Mouse (Mus musculus) midbrain, embryonic 10.5 days (tissue): ENCODE measurements around the gene Dab1. TPM values are rescaled to one million over a fixed set of nuclear protein-coding genes. Genes with fewer than 3 reads are reported as not detected.

Experiments used
- DNase-seq: peaks from one replicate; pipeline ENCODE4 v3.0.0-alpha.2; 2017; ENCODE audit warnings: low spot score
- H3K27ac ChIP-seq: fragments of 300-500 bp; sonication (generic); replicated peaks from 2 replicates; pipeline ENCODE4 v1.5.1; 2016; ENCODE audit warnings: mild to moderate bottlenecking
- H3K27me3 ChIP-seq: fragments of 300-500 bp; sonication (generic); 2 replicates; pipeline ENCODE4 v1.6.1; 2016; ENCODE audit warnings: low read depth, mild to moderate bottlenecking; ENCODE audit not compliant: poor library complexity, severe bottlenecking
- H3K36me3 ChIP-seq: fragments of 300-500 bp; sonication (generic); 2 replicates; pipeline ENCODE4 v1.6.1; 2016; ENCODE audit warnings: mild to moderate bottlenecking, moderate library complexity
- H3K4me1 ChIP-seq: fragments of 300-500 bp; sonication (generic); 2 replicates; pipeline ENCODE4 v1.6.1; 2016
- H3K4me3 ChIP-seq: fragments of 300-500 bp; sonication (generic); 2 replicates; pipeline ENCODE4 v1.5.1; 2016; ENCODE audit warnings: mild to moderate bottlenecking, moderate library complexity
- H3K9me3 ChIP-seq: fragments of 300-500 bp; sonication (generic); replicated peaks from 2 replicates; pipeline ENCODE4 v1.6.1; 2016; ENCODE audit warnings: mild to moderate bottlenecking
- WGBS: fragments of 180-500 bp; shearing (Covaris S2); methylation state at CpG from one replicate; pipeline ENCODE4 v1.1.7; 2016; 5-methylcytosine and 5-hydroxymethylcytosine counted together
- polyA plus RNA-seq: library from polyadenylated mRNA; unstranded; fragments of >200 nt; fragmentation: Nextera tagmentation; extraction: Ambion mirVana; gene quantifications from 2 replicates; pipeline ENCODE4 v1.2.1, GENCODE M21; 2016

Dab1 gene
- polyA plus RNA-seq, 1 experiment from 2014 or later = 27.0 TPM

DNA sequence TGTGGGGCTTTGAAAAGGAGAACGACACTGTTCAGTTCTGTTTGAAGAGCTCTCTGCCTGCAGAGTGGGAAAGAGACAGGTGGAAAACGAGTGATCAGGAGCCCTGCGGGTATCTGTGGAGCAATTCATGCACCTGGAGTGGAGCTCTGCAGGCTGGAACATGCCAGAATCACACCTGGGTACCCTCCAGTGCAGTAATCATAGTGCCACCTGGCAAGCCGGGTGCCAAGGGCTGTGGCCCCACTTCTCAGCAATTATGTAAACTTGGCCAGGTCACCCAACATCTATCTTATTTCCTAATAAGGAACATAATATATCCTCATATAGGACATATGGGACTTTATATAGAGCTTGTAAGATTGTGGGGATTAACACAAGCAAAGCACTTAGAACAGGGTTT lies 156.6 kb downstream of the Dab1 start:
- H3K4me1 ChIP-seq = no peaks in the 10 kb centered on the region

DNA sequence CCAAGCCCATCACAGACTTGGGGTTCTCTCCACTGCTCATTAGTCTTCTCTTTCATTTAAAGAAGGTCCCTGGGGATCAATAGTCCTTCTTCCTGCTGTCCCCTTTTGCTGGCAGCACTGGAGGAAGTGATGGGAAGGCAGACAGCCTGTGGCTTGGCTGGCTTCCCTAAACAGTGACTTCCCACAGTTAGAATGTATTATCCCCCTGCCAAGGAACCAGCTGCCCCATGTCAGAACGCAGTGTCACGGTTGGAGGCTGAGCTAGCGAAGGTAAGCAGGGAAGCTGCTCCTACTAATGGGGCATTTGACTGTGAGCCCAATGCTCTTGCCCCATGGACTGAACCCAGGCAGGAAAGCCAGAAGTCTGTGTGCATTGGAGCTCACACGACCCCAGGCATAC lies 162.2 kb downstream of the Dab1 start:
- Histone ChIP-seq H3K9me3 (no peaks in the 10 kb centered on the region), H3K27ac (no peak overlapping the region), H3K27me3 (no peaks in the 10 kb centered on the region), H3K4me3 (no peak overlapping the region), H3K4me1 (no peaks in the 10 kb centered on the region), H3K36me3 (no peaks in the 10 kb centered on the region)
- DNase-seq = no peak
- WGBS = 78% methylated on average over 4 of the region's 4 CpGs

More for the DNA sequence above, 156.6 kb downstream of the Dab1 start:
- H3K4me3 ChIP-seq = no peak overlapping the region
- H3K27ac ChIP-seq = no peak overlapping the region
- H3K9me3 ChIP-seq = no peaks in the 10 kb centered on the region
- no peaks in the 10 kb centered on the region for H3K27me3 ChIP-seq
- DNase-seq = no peak
- no peaks in the 10 kb centered on the region for H3K36me3 ChIP-seq
- WGBS = 84% methylated on average over 4 of the region's 4 CpGs

DNA sequence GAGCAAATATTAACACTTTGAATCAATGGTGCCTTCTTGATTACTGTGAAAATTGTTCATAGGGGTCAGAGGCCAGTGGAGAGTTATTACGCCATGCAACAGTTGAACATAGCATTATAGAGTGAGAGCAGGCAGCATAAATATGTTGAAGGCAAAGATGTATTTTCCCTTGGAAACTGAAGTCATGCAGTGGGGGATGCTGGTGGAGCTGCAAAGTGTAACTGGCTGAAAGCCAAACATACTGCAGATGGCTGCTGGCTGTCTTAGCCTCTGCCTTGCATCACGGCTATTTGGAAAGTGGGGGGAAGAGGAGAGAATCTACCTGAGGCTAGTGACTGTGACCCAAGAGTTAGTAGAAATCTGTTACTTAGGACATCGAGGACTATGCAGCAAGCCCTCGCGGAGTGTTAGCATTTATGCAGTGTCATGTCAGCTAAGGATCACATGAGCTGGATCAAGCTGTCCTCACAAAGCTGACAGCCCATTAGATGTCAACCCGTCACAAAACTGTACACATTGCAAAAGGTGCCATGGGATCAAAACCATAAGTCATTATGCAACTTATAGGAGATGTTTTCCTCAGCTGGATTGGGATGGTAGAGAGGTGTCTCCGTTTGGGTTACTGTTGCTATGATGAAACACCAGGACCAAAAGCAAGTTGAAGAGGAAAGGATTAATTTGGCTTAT lies 164.5 kb downstream of the Dab1 start:
- H3K36me3 ChIP-seq = no peaks in the 10 kb centered on the region
- H3K27ac ChIP-seq = no peak overlapping the region
- 94% methylated on average over 7 of the region's 7 CpGs for WGBS
- DNase-seq = no peak
- no peaks in the 10 kb centered on the region for H3K4me1 ChIP-seq
- H3K4me3 ChIP-seq = no peak overlapping the region
- no peaks in the 10 kb centered on the region for H3K9me3 ChIP-seq
- no peaks in the 10 kb centered on the region for H3K27me3 ChIP-seq

DNA sequence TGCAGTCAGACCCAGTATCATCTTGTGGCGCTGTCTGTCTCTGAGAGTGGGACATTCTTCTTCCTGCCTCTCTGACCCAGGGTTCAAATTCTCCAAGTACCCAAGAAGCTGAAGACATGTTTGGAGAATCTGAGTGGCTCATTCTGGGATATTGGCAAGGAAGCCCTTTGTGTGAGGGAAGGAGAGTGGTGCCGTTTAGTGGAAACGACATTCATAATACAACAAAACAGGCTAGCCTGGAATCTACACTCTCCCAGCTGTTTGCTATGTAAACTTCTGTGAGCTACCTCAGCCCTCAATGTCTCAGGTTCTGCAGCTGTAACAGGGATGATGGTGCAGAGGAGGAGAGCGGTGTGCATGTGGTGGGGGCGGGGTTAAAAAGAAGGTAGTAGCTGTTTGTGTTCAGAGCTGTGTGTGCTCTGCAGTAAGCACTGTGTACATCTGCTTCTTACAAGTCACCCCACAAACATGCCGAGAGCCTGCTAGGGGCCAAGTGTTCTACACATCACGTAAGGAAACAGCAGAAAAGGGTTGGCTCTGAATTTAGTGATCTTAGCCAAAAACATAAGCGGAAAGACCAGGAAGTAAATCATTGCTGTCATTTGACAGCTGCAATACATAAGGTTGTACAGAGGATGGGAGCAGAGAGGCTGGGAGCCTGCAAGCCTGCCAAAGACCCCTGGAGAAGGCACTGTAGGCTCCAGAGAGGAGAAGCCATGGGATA lies 174.6 kb downstream of the Dab1 start:
- Histone ChIP-seq H3K27me3 (no peaks in the 10 kb centered on the region), H3K36me3 (no peaks in the 10 kb centered on the region), H3K4me3 (no peak overlapping the region), H3K4me1 (no peaks in the 10 kb centered on the region), H3K27ac (no peak overlapping the region), H3K9me3 (no peaks in the 10 kb centered on the region)
- no peak for DNase-seq
- WGBS = 93% methylated on average over 8 of the region's 8 CpGs

DNA sequence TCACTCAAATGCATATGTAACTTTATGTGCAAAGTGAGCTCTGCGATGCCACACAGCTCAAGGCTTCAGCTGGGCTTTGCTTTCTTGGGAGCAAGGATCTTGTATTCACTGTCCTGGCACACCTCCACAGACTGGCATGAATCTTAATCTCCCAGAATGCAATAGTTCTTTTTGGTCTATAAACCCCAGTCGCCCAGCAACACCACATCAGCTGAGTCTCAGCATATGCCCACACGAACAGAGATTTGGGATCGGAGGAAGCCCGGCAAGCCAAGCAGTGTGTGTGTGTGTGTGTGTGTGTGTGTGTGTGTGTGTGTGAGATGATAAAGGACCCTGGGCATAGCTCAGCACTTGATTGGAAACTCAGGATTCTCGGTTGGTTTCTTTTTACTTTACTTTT lies 177.3 kb downstream of the Dab1 start:
- Histone ChIP-seq H3K4me3 (no peak overlapping the region), H3K9me3 (no peaks in the 10 kb centered on the region), H3K27ac (no peak overlapping the region), H3K36me3 (no peaks in the 10 kb centered on the region), H3K27me3 (no peaks in the 10 kb centered on the region), H3K4me1 (no peaks in the 10 kb centered on the region)
- 80% methylated on average over 6 of the region's 6 CpGs for WGBS
- no peak for DNase-seq

DNA sequence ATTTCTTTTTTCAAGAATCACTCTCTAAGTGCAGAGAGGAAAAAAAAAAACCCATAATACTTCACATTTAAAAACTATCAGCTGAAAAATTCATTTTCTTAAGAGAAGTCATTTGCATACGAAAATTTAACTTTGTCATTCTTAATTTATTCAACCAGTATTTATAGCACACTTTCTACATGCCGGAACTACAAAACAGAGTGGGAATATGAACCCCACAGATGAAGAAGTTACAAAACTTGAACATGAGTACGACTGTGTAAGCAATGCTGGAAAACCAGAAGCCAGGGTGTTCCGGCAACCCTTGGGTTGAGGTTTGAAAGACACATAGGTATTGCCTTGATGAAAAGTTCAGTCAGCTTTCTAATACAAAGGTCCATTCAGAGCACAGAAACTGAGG lies 183.3 kb downstream of the Dab1 start:
- H3K27me3 ChIP-seq = no peaks in the 10 kb centered on the region
- H3K9me3 ChIP-seq = no peaks in the 10 kb centered on the region
- 88% methylated on average over 4 of the region's 4 CpGs for WGBS
- no peaks in the 10 kb centered on the region for H3K4me1 ChIP-seq
- H3K4me3 ChIP-seq = no peak overlapping the region
- H3K36me3 ChIP-seq = no peaks in the 10 kb centered on the region
- DNase-seq = no peak
- no peak overlapping the region for H3K27ac ChIP-seq

DNA sequence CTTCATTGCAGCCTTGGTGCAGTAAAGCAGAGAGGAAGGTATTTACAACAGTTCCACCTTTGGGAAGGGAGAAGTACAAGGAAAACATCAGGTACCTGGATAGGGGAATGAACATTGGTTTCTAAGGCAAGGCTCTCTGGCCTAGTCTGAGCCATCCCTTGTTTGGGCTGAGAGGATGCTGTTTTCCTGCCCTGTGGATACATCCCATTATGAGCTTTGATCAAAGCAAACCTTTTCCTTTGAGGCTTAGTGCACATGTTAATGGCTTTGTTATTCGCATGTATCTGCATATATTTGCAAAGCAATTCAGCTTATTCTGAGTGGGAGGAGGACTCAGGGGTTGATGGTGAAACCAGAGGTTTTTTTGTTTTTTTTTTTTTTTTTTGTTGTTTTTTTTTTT lies 185.3 kb downstream of the Dab1 start:
- H3K4me1 ChIP-seq = no peaks in the 10 kb centered on the region
- no peak overlapping the region for H3K4me3 ChIP-seq
- 47% methylated on average over 1 of the region's 1 CpGs for WGBS

DNA sequence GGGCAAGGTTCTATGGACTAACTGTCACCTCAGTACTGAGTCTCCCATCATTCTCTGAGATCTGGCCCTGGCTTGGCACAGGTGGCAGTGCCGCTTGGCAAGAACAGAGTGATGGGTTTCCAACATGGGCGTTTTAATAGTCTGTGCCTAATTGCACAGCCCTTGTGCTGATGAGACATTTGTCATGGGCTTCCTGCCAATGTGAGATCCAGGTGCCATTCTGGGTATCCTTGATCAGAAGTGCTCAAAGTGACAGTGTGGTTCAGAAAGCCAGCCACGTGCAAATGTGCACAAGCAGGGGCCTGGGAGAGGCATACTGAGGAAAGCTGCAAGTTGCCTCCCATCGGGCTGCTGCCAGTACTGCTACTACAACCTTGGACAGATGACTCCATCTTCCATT lies 203.5 kb downstream of the Dab1 start:
- DNase-seq = no peak
- no peaks in the 10 kb centered on the region for H3K4me1 ChIP-seq
- no peak overlapping the region for H3K27ac ChIP-seq
- H3K36me3 ChIP-seq = no peaks in the 10 kb centered on the region
- no peaks in the 10 kb centered on the region for H3K9me3 ChIP-seq
- no peaks in the 10 kb centered on the region for H3K27me3 ChIP-seq
- 90% methylated on average over 4 of the region's 4 CpGs for WGBS
- no peak overlapping the region for H3K4me3 ChIP-seq

More for the DNA sequence above, 185.3 kb downstream of the Dab1 start:
- no peak for DNase-seq
- H3K27me3 ChIP-seq = no peaks in the 10 kb centered on the region
- H3K9me3 ChIP-seq = no peaks in the 10 kb centered on the region
- no peaks in the 10 kb centered on the region for H3K36me3 ChIP-seq
- H3K27ac ChIP-seq = no peak overlapping the region

DNA sequence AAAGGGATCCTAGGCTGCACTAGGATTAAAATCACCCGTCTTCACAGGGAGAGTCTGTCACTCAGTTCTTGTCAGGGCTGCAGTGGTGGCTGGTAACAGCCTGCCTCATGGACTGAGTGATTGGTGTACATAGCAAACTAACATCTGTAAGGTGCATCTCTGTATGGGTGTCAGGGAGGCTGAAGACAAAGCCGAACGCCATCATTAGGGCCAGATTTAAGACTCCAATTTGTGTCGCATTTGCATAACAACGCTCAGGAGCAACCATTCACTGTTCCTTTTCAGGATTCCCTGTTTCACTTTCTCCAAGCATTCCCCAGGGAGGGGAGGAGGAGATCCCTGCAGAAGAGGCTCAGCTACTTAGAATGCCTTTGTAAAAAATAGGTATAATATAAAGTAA lies 219.2 kb downstream of the Dab1 start:
- DNase-seq = no peak
- Histone ChIP-seq H3K36me3 (no peaks in the 10 kb centered on the region), H3K27me3 (no peaks in the 10 kb centered on the region), H3K9me3 (no peaks in the 10 kb centered on the region), H3K4me3 (no peak overlapping the region), H3K4me1 (peaks cover 7% of the 10 kb centered on the region), H3K27ac (no peak overlapping the region)
- 15% methylated on average over 5 of the region's 5 CpGs for WGBS

DNA sequence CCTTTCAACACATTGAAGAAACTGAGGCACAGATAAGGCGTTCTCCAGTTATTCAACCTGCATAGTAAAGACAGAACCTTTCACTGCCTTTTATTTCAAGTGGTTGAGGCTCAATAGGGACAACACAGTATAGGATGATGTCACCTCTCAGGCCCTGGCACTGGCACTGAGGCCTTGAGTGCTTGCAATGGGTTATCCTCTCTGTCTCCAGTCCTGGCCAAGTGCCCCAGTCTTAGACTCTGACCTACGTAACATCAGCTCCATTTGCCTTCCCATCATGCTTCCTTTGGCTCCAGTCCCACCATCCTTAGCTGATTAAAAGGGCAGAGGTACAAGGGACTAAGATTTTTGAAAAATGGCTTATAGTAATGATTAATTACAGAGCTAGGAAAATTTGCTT lies 220.4 kb downstream of the Dab1 start:
- Histone ChIP-seq H3K4me3 (no peak overlapping the region), H3K36me3 (no peaks in the 10 kb centered on the region), H3K27ac (no peak overlapping the region), H3K9me3 (no peaks in the 10 kb centered on the region), H3K4me1 (peaks cover 7% of the 10 kb centered on the region), H3K27me3 (no peaks in the 10 kb centered on the region)
- 94% methylated on average over 2 of the region's 2 CpGs for WGBS
- DNase-seq = no peak

DNA sequence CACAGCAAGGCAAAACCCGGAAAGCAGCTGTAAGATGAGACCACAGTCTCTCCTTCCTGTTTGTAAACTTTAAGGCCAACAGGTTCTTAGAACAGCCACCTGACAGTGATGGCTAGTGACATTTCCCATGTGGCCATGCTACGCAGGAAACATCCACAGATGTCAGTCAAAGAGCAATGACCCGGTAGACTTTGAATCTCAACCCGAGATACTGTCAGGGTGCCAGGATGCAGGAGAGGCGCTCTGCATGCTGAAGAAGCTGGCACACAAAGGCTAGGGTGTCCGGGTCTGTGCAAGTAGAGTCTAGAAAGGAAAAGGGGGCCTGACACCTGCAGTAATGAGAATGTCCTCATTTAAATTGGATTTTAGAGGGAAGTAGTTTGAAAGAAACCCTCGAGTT lies 222.0 kb downstream of the Dab1 start:
- 80% methylated on average over 7 of the region's 7 CpGs for WGBS
- Histone ChIP-seq H3K4me1 (peaks cover 7% of the 10 kb centered on the region), H3K36me3 (no peaks in the 10 kb centered on the region), H3K27me3 (no peaks in the 10 kb centered on the region), H3K27ac (no peak overlapping the region), H3K9me3 (no peaks in the 10 kb centered on the region), H3K4me3 (no peak overlapping the region)
- DNase-seq = no peak

DNA sequence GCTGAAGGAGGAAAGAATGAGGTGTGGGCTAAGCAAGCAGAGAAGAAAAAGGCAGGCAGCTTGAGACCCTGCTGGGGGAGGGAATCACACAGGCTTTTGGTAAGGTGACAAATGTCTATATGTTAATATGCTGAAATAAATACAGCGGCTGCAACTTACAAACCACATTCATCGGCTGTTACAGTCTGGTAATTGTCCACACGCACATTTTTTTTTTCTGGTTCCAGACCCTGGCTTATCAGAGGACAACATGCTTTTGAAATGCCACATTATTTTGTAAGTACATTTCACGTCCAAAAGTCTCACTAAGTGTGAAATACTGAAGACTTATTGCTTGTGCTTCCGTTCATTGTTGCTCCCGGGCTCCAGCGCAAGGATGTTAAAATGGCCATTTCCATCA lies 225.5 kb downstream of the Dab1 start:
- H3K9me3 ChIP-seq = no peaks in the 10 kb centered on the region
- H3K27ac ChIP-seq = no peak overlapping the region
- no peak overlapping the region for H3K4me3 ChIP-seq
- no peaks in the 10 kb centered on the region for H3K36me3 ChIP-seq
- no peak for DNase-seq
- WGBS = 90% methylated on average over 7 of the region's 7 CpGs
- H3K27me3 ChIP-seq = no peaks in the 10 kb centered on the region
- no peaks in the 10 kb centered on the region for H3K4me1 ChIP-seq

DNA sequence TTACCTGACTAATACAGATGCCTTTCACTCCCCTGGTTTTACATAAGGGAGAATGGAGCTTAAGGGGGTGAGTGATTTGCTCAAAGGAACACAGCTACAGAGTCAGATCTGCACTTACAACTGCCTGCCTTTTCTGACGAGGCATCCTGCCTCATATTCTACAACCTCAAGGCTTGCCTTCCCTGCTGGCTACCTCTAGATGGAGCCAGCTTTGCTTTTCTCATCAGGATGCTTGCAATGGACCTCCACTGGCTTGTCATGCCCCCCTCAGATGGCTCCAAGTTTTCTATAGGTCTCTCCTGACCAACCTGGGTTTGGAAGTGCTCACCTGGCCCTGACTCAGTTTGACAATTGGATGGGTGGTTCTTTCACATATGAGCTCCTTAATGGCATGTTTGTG lies 238.0 kb downstream of the Dab1 start:
- Histone ChIP-seq H3K9me3 (no peaks in the 10 kb centered on the region), H3K4me3 (no peak overlapping the region), H3K27me3 (no peaks in the 10 kb centered on the region), H3K27ac (no peak overlapping the region), H3K4me1 (no peaks in the 10 kb centered on the region), H3K36me3 (no peaks in the 10 kb centered on the region)
- no peak for DNase-seq
- 26% methylated on average over 1 of the region's 1 CpGs for WGBS
